Mouse (Mus musculus) gastrocnemius, adult 2 months (tissue): ENCODE results near the gene Lamb3. TPM values are rescaled to one million over a fixed set of nuclear protein-coding genes. Genes with fewer than 3 reads are reported as not detected.
A peak's percentile ranks its signal among the peaks of the same experiment; 100 is the strongest.

Experiments used
- DNase-seq: peaks from one replicate; pipeline ENCODE4 v3.0.0; 2022
- H3K27ac ChIP-seq: fragments of 200-600 bp; 2 replicates; pipeline ENCODE4 v1.8.1; 2022; ENCODE audit warnings: mild to moderate bottlenecking
- H3K4me3 ChIP-seq: fragments of 200-600 bp; 2 replicates; pipeline ENCODE4 v1.8.1; 2022; ENCODE audit warnings: mild to moderate bottlenecking, moderate library complexity
- CTCF ChIP-seq: fragments of 200-600 bp; IDR thresholded peaks from 2 replicates; pipeline ENCODE4 v1.8.1; 2022; ENCODE audit warnings: antibody characterized with exemption, mild to moderate bottlenecking, moderate library complexity
- intact Hi-C: fragments of 180-260 bp; cut with DNase I; formaldehyde crosslinking; loops from one replicate; pipeline ENCODE4 v1.15.1; 2025
- total RNA-seq, 2 experiments: library from RNA; stranded (reverse); gene quantifications; 2 replicates each; pipeline ENCODE4 v1.2.3; 2021

Lamb3 gene
- total RNA-seq, 2 experiments from 2014 or later: 3.7 to 5.4 TPM

DNA sequence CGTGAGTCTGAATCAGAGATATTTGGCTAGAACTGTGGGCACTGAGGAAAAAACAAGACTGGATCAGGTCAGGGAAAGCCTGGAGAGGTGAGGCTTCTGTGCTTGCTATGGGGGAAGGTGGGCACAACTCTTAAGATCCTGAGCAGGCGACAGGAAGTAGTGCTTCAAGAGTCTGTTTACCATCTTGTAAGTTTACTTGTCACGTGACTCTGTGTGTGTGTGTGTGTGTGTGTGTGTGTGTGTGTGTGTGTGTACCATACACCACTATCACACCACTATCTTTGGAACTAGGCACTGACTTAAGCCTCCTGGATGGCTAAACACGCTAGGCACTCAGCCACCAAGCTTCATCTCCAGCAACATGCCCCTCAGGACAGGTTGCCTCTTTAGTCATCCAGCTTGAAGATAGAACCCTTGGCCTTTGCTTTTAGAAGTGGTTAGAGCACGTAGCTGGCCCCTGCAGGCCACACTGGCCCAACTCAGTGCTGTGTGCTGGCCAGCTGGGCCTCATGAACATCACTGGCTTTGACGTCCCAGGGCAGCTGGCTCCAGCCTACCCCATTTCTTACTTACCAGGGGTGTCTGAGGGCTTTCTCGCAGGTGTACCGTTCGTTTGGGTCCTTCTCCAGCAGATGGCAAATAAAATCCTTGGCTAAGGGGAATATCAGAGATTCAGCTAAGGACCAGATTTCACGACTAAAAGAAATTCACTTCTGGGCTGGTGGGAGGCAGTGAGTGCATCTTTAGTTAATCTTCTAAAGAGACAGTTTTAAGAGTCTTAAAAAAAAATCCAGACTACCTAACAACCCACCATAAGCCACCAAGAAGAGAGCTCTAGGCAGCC lies 142.4 kb downstream of the Lamb3 start:
- Histone ChIP-seq H3K27ac (no peak overlapping the region), H3K4me3 (no peak overlapping the region)
- TF ChIP-seq CTCF: no peak
- intact Hi-C loops: no loop called here
- DNase-seq: no peak

DNA sequence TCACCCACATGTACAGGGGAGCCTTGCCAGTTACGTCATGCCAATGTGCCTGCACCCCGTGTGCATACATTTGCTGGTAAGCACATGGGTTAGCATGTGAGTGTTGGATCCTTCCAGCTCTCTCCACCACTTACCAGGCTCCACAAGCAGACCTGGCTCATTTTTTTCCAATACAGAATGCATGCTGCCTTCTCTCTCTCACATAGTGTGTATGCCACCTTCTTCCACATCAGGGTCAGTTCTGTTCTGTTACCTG lies 143.0 kb downstream of the Lamb3 start:
- TF ChIP-seq CTCF: no peak
- no peak overlapping the region for H3K27ac ChIP-seq
- no peak overlapping the region for H3K4me3 ChIP-seq
- DNase-seq: no peak
- intact Hi-C loops: no loop called here

DNA sequence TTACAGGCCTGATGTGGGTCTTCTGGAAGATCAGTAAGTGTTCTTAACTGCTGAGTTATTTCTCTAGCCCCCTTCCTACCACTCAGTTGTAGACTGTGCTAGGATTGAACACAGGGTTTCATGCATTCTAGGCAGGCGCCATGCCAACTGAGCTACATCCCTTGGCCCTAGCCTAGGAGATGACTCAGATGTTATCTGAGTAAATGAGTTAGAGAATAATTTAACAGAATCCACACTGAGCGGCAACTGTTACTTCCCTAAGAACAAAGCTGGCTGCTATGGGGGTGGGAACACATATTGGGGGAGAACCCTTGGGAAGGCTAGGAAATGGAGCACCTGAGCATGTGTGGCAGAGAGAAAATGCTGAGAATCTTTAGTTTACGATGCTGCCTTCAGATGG lies 144.1 kb downstream of the Lamb3 start:
- no peak overlapping the region for H3K27ac ChIP-seq
- TF ChIP-seq CTCF: no peak
- no peak for DNase-seq
- no peak overlapping the region for H3K4me3 ChIP-seq
- intact Hi-C loops: no loop called here

- TF ChIP-seq CTCF: no peak
- DNase-seq: no peak
- intact Hi-C loops: no loop called here
- Histone ChIP-seq H3K4me3 (no peak overlapping the region), H3K27ac (no peak overlapping the region)
Measured at GRCm38 (mm10) chr1:193359199-193359598, 151.7 kb downstream of the Lamb3 start.

DNA sequence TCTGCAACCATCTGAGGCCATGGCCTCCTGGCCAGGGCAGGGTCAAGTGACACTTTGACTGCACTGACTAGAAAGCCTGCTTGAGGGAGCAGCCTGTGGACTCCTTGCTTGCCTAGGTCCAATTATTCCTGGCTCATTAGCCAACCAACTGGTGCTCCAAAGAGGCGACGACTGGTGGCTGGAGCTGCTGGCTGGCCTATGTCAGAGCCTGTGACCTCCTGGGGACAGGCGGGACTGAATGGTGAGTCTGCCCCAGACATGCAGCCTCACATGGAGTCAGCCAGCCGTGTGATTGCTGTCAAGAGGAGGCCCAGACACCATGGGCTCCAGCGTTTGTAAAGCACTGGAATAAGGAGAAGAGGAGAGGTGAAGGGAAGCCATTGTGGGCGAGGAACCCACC lies 153.7 kb downstream of the Lamb3 start:
- DNase-seq: no peak
- H3K4me3 ChIP-seq: no peak overlapping the region
- TF ChIP-seq CTCF: no peak
- H3K27ac ChIP-seq: no peak overlapping the region
- intact Hi-C loops: loop anchor here (5.0 kb wide), 1 partner anchor 104 kb away; no protein-coding TSS in a partner anchor

GRCm38 (mm10) chr1:193362078-193362477 lies 154.6 kb downstream of the Lamb3 start:
- DNase-seq: no peak
- no peak for TF ChIP-seq CTCF
- Histone ChIP-seq H3K4me3 (no peak overlapping the region), H3K27ac (no peak overlapping the region)
- intact Hi-C loops: loop anchor here (5.0 kb wide), 1 partner anchor 105 kb away; no protein-coding TSS in a partner anchor

DNA sequence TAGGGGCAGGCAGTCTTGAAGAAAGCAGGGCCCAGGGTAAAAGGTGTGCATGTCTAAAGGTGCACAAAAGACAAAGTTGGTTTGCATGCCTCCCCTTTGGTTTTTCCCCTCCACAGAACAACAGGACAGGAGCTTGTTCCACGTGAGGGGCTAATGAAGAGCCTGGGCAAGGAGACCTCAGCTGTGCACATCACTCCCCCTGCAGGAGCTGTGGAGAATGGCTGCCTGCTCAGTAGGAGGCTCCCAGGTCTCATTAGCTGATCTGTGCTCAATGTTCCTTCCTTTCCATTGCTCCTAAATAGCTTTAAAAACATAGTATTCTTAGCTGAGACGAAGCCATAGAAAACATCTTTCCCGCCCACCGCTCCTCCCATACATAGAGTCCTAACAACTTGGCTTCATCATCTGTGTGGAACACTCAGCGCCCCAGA lies 156.3 kb downstream of the Lamb3 start:
- Histone ChIP-seq H3K27ac (no peak overlapping the region), H3K4me3 (no peak overlapping the region)
- intact Hi-C loops: loop anchor here (1.0 to 5.0 kb wide), 2 partner anchors 34 to 107 kb away; no protein-coding TSS in a partner anchor
- TF ChIP-seq CTCF: peak; percentile 87
- peak; percentile 70 for DNase-seq

GRCm38 (mm10) chr1:193368055-193368454 lies 160.6 kb downstream of the Lamb3 start:
- no peak overlapping the region for H3K4me3 ChIP-seq
- intact Hi-C loops: no loop called here
- peak; percentile 44 for DNase-seq

GRCm38 (mm10) chr1:193369091-193369490 lies 161.6 kb downstream of the Lamb3 start:
- DNase-seq: no peak
- intact Hi-C loops: no loop called here
- no peak for TF ChIP-seq CTCF
- H3K4me3 ChIP-seq: no peak overlapping the region
- no peak overlapping the region for H3K27ac ChIP-seq

More at GRCm38 (mm10) chr1:193368055-193368454, 160.6 kb downstream of the Lamb3 start:
- no peak overlapping the region for H3K27ac ChIP-seq
- no peak for TF ChIP-seq CTCF

GRCm38 (mm10) chr1:193370096-193370495 lies 162.6 kb downstream of the Lamb3 start, which contains the start of gene Camk1g:
Gene Camk1g, minus strand, starts transcription at chr1:193370298.
- intact Hi-C loops: no loop called here
- TF ChIP-seq CTCF: no peak
- no peak within 1 kb of the TSS for H3K4me3 ChIP-seq
- H3K27ac ChIP-seq: no peak within 1 kb of the TSS
- DNase-seq: no peak

- Histone ChIP-seq H3K27ac (no peak overlapping the region), H3K4me3 (no peak overlapping the region)
- DNase-seq: no peak
- TF ChIP-seq CTCF: no peak
- intact Hi-C loops: no loop called here
Measured at GRCm38 (mm10) chr1:193373906-193374413, 166.5 kb downstream of the Lamb3 start.

DNA sequence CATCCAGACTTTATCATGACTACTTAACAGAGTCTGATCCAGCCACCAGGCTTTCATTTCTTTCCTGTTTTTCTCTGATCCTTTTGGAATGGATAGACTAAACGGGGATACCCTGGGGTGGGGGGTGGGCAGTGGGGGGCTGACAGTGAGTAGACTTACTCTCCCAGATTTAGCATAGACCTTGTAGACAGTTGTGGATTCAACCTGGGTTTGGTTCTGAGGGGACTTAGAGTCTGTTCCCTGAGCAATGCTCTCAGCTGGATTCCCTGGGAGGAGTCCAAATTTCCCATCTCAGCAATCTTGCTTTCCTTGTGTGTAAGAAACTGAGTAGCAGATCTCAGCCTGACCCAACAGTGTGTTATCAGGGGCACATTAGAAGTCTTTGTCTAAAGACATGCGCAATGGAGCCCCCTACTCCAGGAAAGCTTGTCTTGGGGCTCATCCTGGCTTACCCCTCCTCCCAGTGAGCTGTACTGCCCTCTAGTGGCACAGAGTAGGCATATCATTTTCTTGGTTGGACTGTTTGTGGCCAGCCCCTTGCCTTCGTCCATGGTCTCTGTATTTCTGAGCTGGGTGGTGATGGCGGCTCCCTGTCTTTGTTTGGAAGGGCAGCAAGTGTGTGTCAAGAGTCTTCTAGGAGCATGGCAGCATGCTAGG lies 169.1 kb downstream of the Lamb3 start:
- intact Hi-C loops: loop anchor here (1.0 to 2.0 kb wide), 3 partner anchors 46 to 168 kb away; no protein-coding TSS in a partner anchor
- Histone ChIP-seq H3K4me3 (no peak overlapping the region), H3K27ac (no peak overlapping the region)
- peak; percentile 92 for TF ChIP-seq CTCF
- DNase-seq: peak; percentile 39

- H3K27ac ChIP-seq: no peak overlapping the region
- no peak overlapping the region for H3K4me3 ChIP-seq
- intact Hi-C loops: loop anchor here (10.0 kb wide), 1 partner anchor 205 kb away; no protein-coding TSS in a partner anchor
- no peak for TF ChIP-seq CTCF
- no peak for DNase-seq
Measured at GRCm38 (mm10) chr1:193379634-193380033, 172.1 kb downstream of the Lamb3 start.
